Mouse (Mus musculus) G1E (cell line): ENCODE measurements at regions not wholly inside any gene's neighbourhood (a gene's known extent, or its start where the extent isn't known, plus 50 kb on each side); places are given as distances from the start of the nearest gene placed in this dataset.
"Not testable (repeated sequence)": the region's sequence is repeated elsewhere in the genome, so short reads cannot be mapped to it uniquely, and the experiment has no call there.

ENCODE experiments used
- CTCF ChIP-seq: IDR thresholded peaks from 2 replicates; pipeline ENCODE4 v1.5.1; 2012; ENCODE audit warnings: low read depth, low read length, inconsistent platforms, mixed read lengths
- POLR2AphosphoS5 ChIP-seq: IDR thresholded peaks from 2 replicates; pipeline ENCODE4 v1.6.1; 2012; ENCODE audit warnings: low read depth, low read length, inconsistent platforms; ENCODE audit not compliant: insufficient replicate concordance

DNA sequence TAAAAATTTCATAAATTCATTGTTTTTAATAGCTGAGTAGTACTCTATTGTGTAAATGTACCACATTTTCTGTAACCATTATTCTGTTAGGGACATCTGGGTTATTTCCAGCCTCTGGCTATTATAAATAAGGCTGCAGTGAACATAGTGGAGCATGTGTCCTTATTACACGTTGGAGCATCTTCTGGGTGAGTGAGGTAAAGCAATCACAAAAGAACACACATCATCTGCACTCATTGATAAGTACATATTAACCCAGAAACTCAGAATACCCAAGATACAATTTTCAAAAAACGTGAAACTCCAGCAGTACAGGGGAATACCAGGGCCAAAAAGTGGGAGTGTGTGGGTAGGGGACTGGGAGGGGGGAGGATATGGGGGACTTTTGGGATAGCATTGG is 434.0 kb upstream of the Cdh9 start:
- TF ChIP-seq CTCF, POLR2AphosphoS5: not testable (repeated sequence)
